Comparison of ENCODE assay signal across 14 mouse cellular contexts in the genomic region with DNA sequence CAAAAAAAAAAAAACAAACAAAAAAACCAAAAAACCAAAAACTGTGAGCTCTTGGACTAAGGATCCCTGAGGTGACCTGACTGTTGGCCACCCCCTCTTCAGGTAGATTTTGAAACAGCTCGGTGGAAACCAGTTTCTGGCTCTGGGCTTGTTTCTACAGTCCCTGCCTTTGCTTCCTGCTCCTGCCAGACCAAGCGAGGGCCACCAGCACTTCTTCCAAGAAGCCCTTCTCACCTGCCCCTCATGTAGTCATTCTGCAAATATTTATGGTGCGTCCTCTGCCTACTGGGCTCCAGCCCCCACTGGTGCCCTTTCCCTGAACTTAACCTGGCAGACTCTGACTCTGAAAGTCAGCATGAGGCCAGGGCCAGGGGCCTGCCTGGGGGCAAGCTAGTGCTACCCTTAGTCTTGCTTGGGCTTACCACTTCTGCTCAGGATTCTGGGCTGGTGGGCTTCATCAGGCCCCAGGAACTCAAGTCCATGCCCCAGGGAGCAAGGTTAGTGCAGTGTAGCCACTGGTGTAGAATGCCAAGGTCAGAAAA. TPM values are rescaled to one million over a fixed set of nuclear protein-coding genes. Genes with fewer than 3 reads are reported as not detected.
DNase-seq lines count a peak whose midpoint lies in the region; ATAC-seq lines count a peak whose summit lies in the region.
"Had no signal": no experiment of that assay in that cellular context is flagged by ENCODE, and none has a peak within 500 bp of the region (broad histone marks: within the 10 kb centered on the region; RNA-seq: fewer than 3 reads in every experiment).

No protein-coding gene starts in this region.

- 0 out of 2 replicates have a peak overlapping the region, but pooled peaks have one; percentile 28 for H3K27ac ChIP-seq in heart, embryonic 13.5 days (replicated peaks)
- no peak overlapping the region for H3K27ac ChIP-seq in kidney, embryonic 16.5 days (ENCODE audit: low read length)
- H3K27ac ChIP-seq in intestine, embryonic 16.5 days (ENCODE audit: low read length) = no peak overlapping the region
- H3K27ac ChIP-seq: limb, embryonic 10.5 days; lung, embryonic 15.5 days had no signal

- intact Hi-C loops in heart, postnatal 14 days (cut with DNase I) = no loop called here

- DNase-seq in heart, postnatal 14 days = no peak
- DNase-seq in kidney, postnatal 36 days = peak; percentile 27 to 31
- DNase-seq in urinary bladder, postnatal 14 days (ENCODE audit: low spot score) = peak; percentile 40
- no peak for DNase-seq in urinary bladder, postnatal 25 days (ENCODE audit: low spot score)
- no peak for DNase-seq in cerebellum, postnatal 36 days
- DNase-seq: cerebellum, adult 18-20 months; gastrocnemius, postnatal 25 days; layer of hippocampus, adult 9-11 months had no signal

- ATAC-seq in heart, embryonic 13.5 days (ENCODE audit: extremely low read depth, insufficient number of reproducible peaks, low FRiP score, low TSS enrichment) = no peak
- ATAC-seq in kidney, embryonic 16.5 days (ENCODE audit: low FRiP score, low TSS enrichment) = no peak
- no peak for ATAC-seq in intestine, embryonic 16.5 days

- H3K36me3 ChIP-seq in heart, embryonic 13.5 days = no peaks in the 10 kb centered on the region
- H3K36me3 ChIP-seq in kidney, embryonic 16.5 days (ENCODE audit: insufficient read depth, low read length) = no peaks in the 10 kb centered on the region
- H3K36me3 ChIP-seq in intestine, embryonic 16.5 days (ENCODE audit: control insufficient read depth, insufficient read depth, low read length) = no peaks in the 10 kb centered on the region
- H3K36me3 ChIP-seq: limb, embryonic 10.5 days; lung, embryonic 15.5 days had no signal

- no peaks in the 10 kb centered on the region for H3K9me3 ChIP-seq in heart, embryonic 13.5 days
- no peaks in the 10 kb centered on the region for H3K9me3 ChIP-seq in kidney, embryonic 16.5 days (ENCODE audit: low read length)
- H3K9me3 ChIP-seq in intestine, embryonic 16.5 days (ENCODE audit: control insufficient read depth, low read length) = no peaks in the 10 kb centered on the region
- H3K9me3 ChIP-seq: limb, embryonic 10.5 days; lung, embryonic 15.5 days had no signal

- H3K9ac ChIP-seq in heart, embryonic 13.5 days = peak overlapping the region; percentile 41
- H3K9ac ChIP-seq in kidney, embryonic 16.5 days (replicated peaks; ENCODE audit: low read length) = no peak overlapping the region
- no peak overlapping the region for H3K9ac ChIP-seq in intestine, embryonic 16.5 days (ENCODE audit: low read depth, low read length)
- H3K9ac ChIP-seq: lung, embryonic 15.5 days had no signal

- no peak overlapping the region for H3K4me3 ChIP-seq in heart, embryonic 13.5 days
- no peak overlapping the region for H3K4me3 ChIP-seq in kidney, embryonic 16.5 days (ENCODE audit: low read length)
- no peak overlapping the region for H3K4me3 ChIP-seq in intestine, embryonic 16.5 days (ENCODE audit: low read length)
- H3K4me3 ChIP-seq: limb, embryonic 10.5 days; lung, embryonic 15.5 days had no signal

- peak overlapping the region; percentile 32 for H3K4me2 ChIP-seq in heart, embryonic 13.5 days
- no peak overlapping the region for H3K4me2 ChIP-seq in kidney, embryonic 16.5 days (replicated peaks; ENCODE audit: low read depth, low read length)
- no peak overlapping the region for H3K4me2 ChIP-seq in intestine, embryonic 16.5 days (ENCODE audit: low read depth, low read length)
- H3K4me2 ChIP-seq: lung, embryonic 15.5 days had no signal

- H3K4me1 ChIP-seq in heart, embryonic 13.5 days = peaks cover 75% of the 10 kb centered on the region
- peaks cover 7% of the 10 kb centered on the region for H3K4me1 ChIP-seq in kidney, embryonic 16.5 days (ENCODE audit: insufficient read depth, low read length)
- peaks cover 20% of the 10 kb centered on the region for H3K4me1 ChIP-seq in intestine, embryonic 16.5 days (ENCODE audit: control insufficient read depth, insufficient read depth, low read length)

- H3K27me3 ChIP-seq in heart, embryonic 13.5 days (replicated peaks) = peaks cover 28% of the 10 kb centered on the region
- peaks cover 18% of the 10 kb centered on the region for H3K27me3 ChIP-seq in kidney, embryonic 16.5 days (ENCODE audit: insufficient read depth, low read length)
- no peaks in the 10 kb centered on the region for H3K27me3 ChIP-seq in intestine, embryonic 16.5 days (replicated peaks; ENCODE audit: control insufficient read depth, insufficient read depth, low read length)

- WGBS in heart, embryonic 13.5 days = 67% methylated on average over 3 of the region's 3 CpGs
- WGBS in kidney, embryonic 16.5 days = 68% methylated on average over 3 of the region's 3 CpGs
- 52% methylated on average over 3 of the region's 3 CpGs for WGBS in intestine, embryonic 16.5 days

RNA-seq across cellular contexts. Expression of a gene that starts 1.9 kb away (rescaled TPM):
- polyA plus RNA-seq in heart, embryonic 13.5 days (2015; fragmentation: Nextera tagmentation; extraction: Ambion mirVana) = 7.4 and 7.5 TPM in 2 replicates
- total RNA-seq in heart, postnatal 14 days (2021) = 10 to 100 TPM in 1 of 2 experiments, 1 to 10 TPM in 1; 7.8 to 10.9 TPM
- 0.60 and 1.4 TPM in 2 replicates for polyA plus RNA-seq in kidney, embryonic 16.5 days (2015; fragmentation: Nextera tagmentation; extraction: Ambion mirVana)
- 1.8 and 2.0 TPM in 2 replicates for polyA plus RNA-seq in intestine, embryonic 16.5 days (2015; fragmentation: Nextera tagmentation; extraction: Ambion mirVana)

RNA-seq across cellular contexts. Expression of a gene that starts 38.7 kb away (rescaled TPM):
- 0.67 and 0.73 TPM in 2 replicates for polyA plus RNA-seq in heart, embryonic 13.5 days (2015; fragmentation: Nextera tagmentation; extraction: Ambion mirVana)
- total RNA-seq in heart, postnatal 14 days (2021) = 1 to 10 TPM; 1.7 to 2.8 TPM
- 0.25 and 0.30 TPM in 2 replicates for polyA plus RNA-seq in kidney, embryonic 16.5 days (2015; fragmentation: Nextera tagmentation; extraction: Ambion mirVana)
- 0.15 and 0.22 TPM in 2 replicates for polyA plus RNA-seq in intestine, embryonic 16.5 days (2015; fragmentation: Nextera tagmentation; extraction: Ambion mirVana)
- total RNA-seq: CH12.LX; gastrocnemius, postnatal 25 days had no signal
- polyA plus RNA-seq: limb, embryonic 10.5 days had no signal

Comparison
In these comparisons a context has a peak if more than half of its experiments do, and no peak if none do; other contexts are left out.
1. DNase-seq: peak in kidney, postnatal 36 days (2 of 2) and urinary bladder, postnatal 14 days (single experiment); none in heart, postnatal 14 days (0 of 2), urinary bladder, postnatal 25 days (single experiment) and cerebellum, postnatal 36 days (0 of 2).